Mouse (Mus musculus) erythroblast, embryonic 14.5 days (primary cell): ENCODE measurements around the gene Lrrc1.

ENCODE experiments used
- GATA1 ChIP-seq: IDR thresholded peaks from 2 replicates; pipeline ENCODE4 v1.6.1; 2012; ENCODE audit warnings: low read length, inconsistent platforms, mixed read lengths
- TAL1 ChIP-seq: IDR thresholded peaks from 3 replicates; pipeline ENCODE4 v1.6.1; 2012; ENCODE audit warnings: low read length, inconsistent platforms, mixed read lengths

DNA sequence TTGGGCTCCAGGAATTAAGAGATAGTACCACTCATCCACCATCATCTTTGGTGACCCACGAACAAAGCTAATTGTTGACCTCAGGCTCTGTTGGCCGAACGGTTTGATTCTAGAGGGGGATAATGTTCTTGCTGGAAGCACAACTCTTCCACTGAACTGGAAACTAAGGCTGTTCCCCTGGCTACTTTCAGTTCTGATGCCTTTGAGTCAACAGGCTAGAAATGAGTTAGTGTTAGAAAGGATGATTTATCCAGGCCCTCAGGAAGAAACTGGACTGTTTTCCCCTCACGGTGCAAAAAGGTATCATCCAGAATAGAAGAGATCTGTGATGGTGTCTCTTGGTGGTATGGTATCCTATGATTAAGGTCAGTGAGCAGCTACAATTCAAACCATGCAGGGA is 70.1 kb downstream of the Lrrc1 start:
- TF ChIP-seq GATA1 = no peak
- TF ChIP-seq TAL1 = no peak
